Mouse (Mus musculus): ENCODE results near the gene Obp2b.

Gene Obp2b

GRCm38 (mm10) chr2:25776717-25777116 is 39.9 kb downstream of the Obp2b start, which contains the start of gene Lcn11:
Gene Lcn11 (plus strand): TSS chr2:25777017.
- in situ Hi-C loops (cut with MboI, MseI), result no loop called here

- in situ Hi-C loops (cut with MboI, MseI), result no loop called here
Observed at GRCm38 (mm10) chr2:25779076-25779475, 42.3 kb downstream of the Obp2b start.

- in situ Hi-C loops (cut with MboI, MseI), result no loop called here
Observed at GRCm38 (mm10) chr2:25780921-25781320, 44.1 kb downstream of the Obp2b start.

GRCm38 (mm10) chr2:25781957-25782356 is 45.1 kb downstream of the Obp2b start, which contains the start of gene Gm13539:
Gene Gm13539 (plus strand): TSS chr2:25782257.
- in situ Hi-C loops (cut with MboI, MseI), result no loop called here

GRCm38 (mm10) chr2:25785573-25786322 is 48.9 kb downstream of the Obp2b start:
- in situ Hi-C loops (cut with MboI, MseI), result no loop called here

DNA sequence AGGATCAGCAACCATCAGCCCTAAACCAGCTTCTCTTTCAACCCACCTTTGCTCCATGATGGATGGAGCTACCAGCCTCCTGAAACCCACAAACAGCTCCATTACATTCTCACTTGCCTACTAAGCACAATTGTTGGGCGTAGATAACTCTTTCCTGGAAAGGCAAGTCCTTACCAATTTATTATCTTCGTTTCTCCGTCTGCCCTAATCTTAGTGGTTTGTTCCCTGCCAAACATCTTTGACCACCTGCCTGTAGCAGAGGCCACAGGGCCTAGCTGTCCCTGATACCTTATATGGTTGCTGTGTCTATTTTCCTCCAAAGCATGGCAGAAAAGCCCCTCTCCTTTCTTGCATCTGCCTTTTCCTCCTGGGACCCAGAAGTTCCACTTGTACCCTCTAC is 52.3 kb downstream of the Obp2b start:
- in situ Hi-C loops (cut with MboI, MseI), result no loop called here

All from regulatory T cell (primary cell).